Mouse (Mus musculus): ENCODE measurements around the gene Lypd6. TPM values are rescaled to one million over a fixed set of nuclear protein-coding genes. Genes with fewer than 3 reads are reported as not detected.

The Lypd6 gene
- polyA plus RNA-seq, 1 experiment: 0.29 TPM

DNA sequence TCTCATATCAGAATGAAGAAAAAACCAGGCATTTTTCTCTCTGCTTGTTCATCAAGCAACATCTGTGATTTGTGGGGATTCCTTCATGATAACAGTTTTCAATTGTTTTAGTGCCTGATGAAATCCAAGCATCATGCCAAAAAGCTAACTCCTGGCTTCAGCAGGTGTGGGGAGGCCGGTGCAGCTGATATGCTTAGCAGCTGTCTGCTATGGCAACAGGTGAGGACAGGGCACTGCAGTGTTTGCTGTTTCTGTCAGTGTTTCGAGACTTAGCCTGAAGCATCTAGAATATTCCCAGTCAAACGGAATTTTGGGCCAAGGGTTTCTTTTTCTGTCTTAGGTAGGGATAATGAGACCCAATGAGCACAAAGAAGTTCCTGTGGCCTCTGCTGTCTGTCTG, 39.4 kb downstream of the Lypd6 start:
- no peak for DNase-seq (ENCODE audit: low read depth, low spot score)
- 52% methylated on average over 3 of the region's 3 CpGs for WGBS

DNA sequence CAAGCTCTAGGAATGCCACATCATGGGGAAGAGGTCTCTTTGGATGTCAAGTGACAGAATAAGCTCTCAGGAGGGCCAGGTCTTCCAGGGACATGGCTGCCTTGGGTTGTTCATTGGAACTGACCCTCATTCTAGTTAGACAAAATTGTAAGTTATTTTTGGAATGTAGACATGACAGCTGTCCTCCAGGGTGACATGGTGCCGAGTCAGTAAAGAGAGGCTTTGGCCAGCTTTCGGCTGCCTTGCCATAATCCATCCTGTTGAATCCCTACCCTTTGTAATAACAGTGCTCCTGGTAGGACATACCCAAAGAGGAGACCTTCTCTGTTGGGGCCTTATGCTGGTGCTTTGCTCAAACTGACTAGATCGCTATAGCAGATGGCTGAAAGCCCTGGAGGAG, 39.8 kb downstream of the Lypd6 start:
- 97% methylated on average over 3 of the region's 3 CpGs for WGBS
- DNase-seq (ENCODE audit: low read depth, low spot score): no peak

DNA sequence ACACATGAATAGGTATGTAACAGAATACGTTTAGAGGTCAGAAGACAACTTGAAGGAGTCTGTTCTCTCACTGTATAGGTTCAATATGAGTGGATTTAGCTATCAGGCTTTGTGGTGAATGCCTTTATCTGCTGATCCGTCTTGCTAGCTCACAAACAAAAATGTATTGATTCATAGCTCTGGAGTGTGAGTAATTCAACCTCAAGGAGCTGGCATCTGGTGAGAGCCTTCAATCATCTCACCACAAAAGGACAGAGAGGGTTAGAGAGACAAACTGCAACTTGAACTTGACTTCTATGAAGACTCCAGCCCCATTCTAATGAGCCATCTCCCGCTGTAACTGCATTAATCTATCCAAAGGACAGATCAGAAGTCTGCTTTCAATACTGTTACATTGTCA, 40.6 kb downstream of the Lypd6 start:
- WGBS: 87% methylated on average over 3 of the region's 3 CpGs
- DNase-seq (ENCODE audit: low read depth, low spot score): no peak

DNA sequence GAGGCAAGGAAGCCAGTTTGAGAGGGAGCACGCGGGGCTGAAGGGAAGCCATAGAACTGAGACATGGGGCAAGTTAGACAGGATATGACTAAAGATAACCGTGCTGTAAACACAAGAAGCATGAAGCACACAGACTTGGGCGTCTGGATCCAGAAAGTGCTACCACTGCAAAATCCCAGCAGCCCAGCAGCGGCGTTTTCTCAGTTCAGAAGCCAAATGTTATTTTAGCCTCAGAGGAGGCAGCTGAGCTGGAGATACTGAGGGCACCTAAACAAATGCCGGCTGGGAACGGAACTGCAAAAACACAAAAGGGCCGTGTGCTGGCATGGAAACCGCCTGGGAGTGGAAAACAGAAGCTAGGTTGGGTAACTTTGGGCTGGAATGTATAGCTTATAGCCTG, 43.9 kb downstream of the Lypd6 start:
- no peak for DNase-seq (ENCODE audit: low read depth, low spot score)
- 55% methylated on average over 10 of the region's 10 CpGs for WGBS

DNA sequence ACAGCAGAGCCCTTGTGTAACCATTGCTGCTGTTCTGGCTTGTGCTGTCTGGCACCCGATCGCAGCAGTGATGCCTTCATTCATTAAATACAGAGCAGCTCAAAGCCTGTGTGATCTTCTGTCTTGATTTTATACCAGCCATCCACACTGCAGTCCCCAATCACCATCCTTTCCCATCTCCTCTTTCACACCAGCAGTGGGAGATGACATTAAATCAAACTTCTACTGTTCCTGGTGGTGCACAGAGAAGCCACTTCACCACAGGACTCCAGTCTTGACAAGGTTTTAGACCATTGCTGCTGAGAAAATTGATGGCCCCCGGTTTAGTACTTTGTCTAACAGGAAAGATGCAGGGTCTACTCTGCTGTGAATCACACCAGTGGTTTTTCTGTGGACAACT, 44.9 kb downstream of the Lypd6 start:
- no peak for DNase-seq (ENCODE audit: low read depth, low spot score)
- WGBS: 95% methylated on average over 3 of the region's 3 CpGs

DNA sequence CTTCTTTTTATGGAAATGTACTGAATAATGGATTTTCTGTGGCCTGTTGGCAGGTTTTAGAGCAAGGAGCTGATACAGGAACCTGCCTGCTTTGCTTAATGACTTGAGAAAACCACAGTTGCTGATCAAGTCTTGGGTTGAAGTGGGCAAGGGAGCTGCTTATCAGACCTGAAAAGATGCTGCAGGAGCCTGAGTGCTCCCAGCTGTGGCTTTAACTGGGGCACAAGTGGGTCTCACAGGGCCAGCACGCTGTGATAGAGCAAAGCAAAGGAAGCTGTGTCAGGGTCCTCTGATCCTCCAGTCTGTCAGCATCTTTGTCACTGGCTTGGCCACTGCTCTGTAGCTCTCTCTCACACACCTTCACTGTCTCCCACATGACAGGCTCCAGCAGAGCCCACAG, 45.4 kb downstream of the Lypd6 start:
- WGBS: 70% methylated on average over 1 of the region's 1 CpGs
- DNase-seq (ENCODE audit: low read depth, low spot score): no peak

DNA sequence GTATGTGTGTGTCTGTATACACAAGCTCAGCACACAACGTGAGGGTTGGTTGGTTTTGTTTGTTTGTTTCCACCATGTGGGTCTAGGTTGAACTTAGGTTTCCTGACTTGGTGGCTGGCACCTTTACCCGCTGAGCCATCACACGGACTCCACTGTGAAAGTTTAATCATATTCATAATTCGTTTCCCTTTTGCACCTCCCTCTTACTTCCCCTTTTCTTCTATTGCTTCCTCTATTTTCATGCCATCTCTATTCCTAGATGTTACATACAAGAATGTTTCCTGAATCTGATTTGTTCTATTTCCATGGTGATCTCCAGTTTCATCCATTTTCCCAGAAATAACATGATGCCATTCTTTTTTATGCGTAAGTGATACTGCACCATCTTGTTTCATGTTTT, 46.2 kb downstream of the Lypd6 start:
- WGBS: 80% methylated on average over 5 of the region's 5 CpGs
- DNase-seq (ENCODE audit: low read depth, low spot score): no peak

DNA sequence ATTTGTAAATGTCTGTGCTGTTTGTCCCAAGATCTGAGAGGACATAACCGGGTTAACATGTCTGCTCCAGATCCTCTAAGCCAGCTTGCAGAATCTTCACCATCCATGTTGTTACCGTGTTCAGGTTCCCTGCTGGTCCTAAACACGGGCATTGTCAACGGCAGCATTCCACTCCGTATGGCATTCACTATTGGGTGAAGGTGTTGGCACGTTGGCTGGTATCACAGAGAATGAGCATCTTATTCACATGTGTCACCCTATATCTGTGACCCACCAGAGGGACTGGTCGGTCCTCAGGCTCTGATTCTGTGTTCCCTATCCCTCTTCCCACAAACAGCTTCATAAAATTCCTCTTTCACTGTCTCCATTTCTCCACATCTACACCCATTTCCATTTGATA, 52.9 kb downstream of the Lypd6 start:
- no peak for DNase-seq (ENCODE audit: low read depth, low spot score)
- WGBS: 93% methylated on average over 7 of the region's 7 CpGs

DNA sequence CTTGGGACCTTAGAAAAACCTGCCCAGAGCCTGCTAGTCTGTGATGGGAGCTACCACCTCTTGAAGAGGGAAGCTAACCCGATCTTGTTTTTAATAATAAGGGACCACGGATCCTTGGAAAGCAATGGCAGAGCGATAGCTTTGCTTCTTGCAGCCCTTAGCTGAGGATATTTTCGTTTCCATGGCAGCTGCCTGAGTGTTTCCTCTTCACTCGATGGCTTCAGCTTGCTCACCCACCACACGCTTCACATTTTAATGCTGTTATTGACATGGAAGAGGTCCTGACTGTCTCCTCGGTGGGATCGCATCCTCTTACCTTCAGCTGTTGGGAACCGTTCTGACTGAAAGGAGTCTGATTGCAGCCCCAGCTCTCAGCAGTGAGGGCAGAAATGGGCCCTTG, 54.6 kb downstream of the Lypd6 start:
- DNase-seq (ENCODE audit: low read depth, low spot score): no peak
- WGBS: 85% methylated on average over 9 of the region's 9 CpGs

DNA sequence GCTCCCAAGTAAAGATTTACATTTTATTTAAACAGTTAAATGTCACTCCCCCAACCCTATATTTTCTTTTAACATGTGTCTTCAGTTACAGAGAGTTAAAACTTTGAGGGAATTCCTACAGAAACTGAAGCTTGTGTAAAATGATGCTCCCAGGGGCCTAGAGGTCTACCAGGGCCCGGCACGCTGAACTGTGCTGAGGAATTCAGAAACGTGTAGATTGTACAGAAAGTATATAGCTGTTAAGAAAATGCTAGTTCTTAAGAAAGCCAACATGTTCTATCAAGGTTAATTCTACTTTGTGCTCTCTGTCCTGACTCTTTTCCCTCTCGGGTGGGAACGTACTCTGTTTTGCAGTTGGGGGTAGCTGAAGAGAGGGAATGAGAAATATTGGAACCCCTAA, 57.1 kb downstream of the Lypd6 start:
- 84% methylated on average over 5 of the region's 5 CpGs for WGBS
- no peak for DNase-seq (ENCODE audit: low read depth, low spot score)

DNA sequence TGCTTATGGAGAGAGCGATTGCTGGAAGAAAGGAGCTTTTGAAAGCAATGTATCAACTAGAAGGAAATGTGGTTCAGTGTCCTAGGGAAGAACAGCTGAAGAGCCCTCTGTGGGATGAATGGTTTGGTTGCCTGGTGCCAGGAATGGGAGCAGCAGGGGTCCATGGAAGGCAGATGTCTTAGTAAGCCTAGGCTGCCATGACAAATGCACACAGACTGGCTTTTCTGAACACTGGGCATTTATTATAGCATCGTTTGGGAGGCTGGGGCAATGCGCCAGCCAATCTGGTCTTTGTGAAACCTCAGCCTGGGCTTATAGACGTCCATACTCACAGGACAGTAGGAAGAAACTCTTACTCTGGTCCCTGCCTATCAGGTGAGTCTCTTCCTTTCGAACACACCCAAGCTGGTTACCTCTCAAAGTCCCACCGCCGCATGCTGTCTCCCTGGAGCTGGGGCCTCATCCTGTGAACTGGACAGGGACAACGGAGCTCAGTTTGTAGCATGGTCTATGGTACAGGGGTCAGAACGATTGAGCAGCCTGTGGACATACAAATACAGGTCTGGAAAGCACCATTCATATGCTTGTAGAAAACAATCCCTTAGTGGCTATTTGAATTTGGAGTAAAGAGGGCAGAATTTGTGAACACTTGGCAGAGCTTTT, 61.4 kb downstream of the Lypd6 start:
- WGBS: 74% methylated on average over 9 of the region's 9 CpGs
- DNase-seq (ENCODE audit: low read depth, low spot score): no peak

DNA sequence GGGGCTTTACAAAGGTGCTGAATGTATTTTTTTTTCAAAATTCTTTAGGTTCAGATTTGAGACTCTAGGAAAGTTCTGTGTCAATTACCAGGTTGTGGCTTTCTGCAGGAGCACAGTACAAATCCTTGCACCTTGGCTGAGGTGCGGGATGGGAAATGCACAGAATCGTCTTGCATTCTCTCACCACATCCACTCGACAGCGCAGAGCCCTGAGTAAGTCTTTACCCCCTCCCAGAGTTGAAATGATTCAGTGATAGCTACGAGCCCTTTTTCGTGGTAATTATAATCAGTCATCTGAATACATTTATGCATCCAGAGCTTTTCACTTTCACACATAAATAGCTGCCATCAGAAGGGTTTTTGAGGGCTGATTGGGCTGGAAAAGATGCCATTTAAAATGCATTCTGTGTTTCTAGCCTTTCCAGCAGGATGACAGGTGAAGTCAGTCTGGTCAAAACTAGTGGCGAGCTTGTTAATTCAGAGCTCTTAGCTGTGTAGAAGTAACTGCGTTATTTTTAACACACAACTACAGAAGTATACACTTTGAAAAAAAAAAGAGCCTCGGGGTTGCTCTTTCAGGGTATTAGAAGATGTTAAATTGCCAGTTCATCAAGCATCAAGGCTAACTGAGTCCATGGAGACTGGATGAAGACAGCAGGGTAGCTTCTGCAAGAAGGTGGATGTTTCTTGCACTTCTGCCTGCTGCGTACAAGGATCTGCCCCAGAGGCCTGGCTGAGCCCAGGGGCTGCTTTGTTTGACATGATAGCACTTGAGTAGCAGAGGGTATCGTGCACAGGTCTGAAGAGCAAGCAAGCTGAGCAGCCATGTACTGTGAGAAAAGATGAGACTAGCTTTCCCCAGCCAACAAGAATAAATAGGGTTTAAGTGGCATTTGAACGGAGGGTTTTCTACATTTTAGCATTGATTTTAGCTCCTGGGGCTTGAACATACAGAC, 62.4 kb downstream of the Lypd6 start:
- 83% methylated on average over 12 of the region's 12 CpGs for WGBS
- DNase-seq (ENCODE audit: low read depth, low spot score): no peak

DNA sequence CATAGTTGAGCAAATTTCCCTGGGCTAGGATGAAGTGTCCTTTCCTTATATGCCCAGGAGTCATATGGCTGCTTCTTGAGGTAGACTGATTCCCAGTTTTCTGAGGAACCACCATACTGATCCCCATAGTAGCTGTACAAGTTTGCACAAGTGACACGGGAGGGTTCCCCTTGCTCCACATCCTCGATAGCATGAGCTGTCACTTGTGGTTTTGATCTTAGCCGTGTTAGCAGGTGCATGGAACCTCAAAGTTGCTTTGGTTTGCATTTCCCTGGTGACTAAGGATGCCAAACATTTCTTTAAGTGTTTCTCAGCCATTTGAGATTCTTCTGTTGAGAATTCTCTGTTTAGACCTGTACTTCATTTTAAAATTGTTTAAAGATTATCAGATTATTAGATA, 64.4 kb downstream of the Lypd6 start:
- no peak for DNase-seq (ENCODE audit: low read depth, low spot score)
- WGBS: 74% methylated on average over 3 of the region's 3 CpGs

DNA sequence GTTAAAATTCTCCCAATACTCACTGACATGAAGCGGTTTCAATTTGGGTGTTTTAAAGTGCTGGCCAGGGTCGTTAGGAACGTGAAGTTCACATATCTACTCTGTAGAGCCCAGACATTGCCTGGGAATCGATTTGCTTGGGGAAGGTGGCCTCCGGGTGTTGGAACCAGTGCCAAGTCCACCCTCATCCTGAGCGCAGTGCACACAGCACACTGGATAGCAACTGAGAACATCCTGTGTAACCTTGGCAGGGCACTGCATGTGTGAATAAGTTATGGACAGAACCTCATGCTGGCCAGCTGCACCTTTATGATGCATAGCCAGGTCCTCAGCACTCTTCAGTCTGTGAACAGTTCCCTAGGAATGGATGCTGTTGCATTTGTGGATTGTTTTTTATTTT, 77.4 kb downstream of the Lypd6 start:
- WGBS: 66% methylated on average over 6 of the region's 6 CpGs
- DNase-seq (ENCODE audit: low read depth, low spot score): no peak

DNA sequence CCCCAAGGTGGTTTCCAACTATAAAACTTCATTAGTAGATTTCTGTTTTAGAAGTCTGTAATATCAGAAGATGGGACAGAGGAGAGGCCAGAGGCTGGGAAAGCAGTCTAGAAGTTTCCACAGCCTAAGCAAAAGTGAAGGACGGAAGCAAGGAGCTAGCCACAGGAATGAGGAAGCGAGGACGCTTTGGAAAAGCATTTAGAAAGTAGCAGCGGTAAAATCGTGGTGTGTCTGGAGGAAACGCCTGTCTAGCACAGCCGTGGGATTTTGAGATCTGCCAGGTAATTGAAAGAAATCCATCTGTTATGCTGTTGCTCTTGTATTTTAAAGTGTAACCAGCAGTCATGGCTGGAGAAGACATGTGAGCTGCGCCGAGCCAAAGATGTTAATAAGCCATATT, 81.1 kb downstream of the Lypd6 start:
- WGBS: 68% methylated on average over 9 of the region's 9 CpGs
- DNase-seq (ENCODE audit: low read depth, low spot score): no peak

DNA sequence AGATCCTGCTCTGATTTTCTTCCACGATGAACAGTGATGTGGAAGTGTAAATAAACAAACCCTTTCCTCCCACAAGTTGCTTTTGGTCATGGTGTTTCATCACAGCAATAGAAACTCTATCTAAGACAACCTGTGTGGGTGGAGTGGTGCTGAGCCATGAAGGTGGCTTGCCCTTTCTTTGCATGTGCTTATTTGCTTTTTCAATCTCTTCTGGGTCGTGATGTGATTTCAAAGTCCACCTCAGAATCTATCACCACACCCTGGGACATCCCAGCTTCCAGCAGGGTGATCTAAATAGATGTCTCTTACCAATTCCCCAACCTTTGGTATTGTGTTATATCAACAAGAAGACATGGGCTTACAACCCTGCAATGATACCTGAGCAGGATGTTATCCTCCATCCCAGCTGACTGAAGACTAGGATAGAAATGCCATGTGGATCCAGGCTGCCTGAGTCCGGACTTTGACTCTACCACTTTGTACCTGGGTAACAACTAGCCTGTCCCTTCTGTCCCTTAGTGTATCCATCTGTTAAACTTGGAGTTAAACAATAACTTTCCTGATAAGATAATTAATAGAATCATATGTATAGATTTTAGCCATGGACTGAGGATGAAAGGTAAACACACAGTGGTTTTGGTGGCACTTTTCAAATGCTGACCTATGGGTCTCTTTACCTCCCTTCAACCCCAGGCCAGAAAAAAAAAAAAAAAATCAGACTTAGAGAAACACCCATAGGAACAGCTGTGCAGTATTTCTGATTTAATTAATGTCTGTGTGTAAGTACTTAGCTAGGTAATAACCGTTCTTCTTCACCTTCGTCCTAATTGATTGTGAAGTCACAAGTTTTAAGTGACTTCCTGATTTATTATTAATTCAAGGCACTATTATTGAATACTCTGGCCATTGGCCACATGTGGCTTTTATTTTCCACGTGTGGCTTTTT, 83.3 kb downstream of the Lypd6 start:
- no peak for DNase-seq (ENCODE audit: low read depth, low spot score)
- 62% methylated on average over 6 of the region's 6 CpGs for WGBS

DNA sequence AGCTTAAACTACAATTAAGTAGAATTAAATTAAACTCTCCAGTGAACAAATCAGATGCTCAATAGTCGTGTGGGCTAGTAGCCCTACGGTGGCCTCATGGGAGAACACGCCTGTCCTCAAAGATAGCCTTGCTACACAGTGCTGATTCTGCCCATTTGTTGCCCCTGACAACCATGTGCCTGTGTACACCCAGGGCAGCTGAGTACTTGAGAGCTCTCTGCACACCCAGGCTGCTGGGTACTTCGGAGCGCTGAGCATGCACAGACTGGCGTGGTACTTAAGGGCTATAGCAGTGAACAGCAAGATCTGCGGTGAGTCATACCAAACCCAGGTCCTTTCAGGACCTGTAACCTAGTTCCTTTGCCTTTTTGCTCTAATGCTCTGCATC, 84.0 kb downstream of the Lypd6 start:
- WGBS: 75% methylated on average over 7 of the region's 7 CpGs
- DNase-seq (ENCODE audit: low read depth, low spot score): no peak

DNA sequence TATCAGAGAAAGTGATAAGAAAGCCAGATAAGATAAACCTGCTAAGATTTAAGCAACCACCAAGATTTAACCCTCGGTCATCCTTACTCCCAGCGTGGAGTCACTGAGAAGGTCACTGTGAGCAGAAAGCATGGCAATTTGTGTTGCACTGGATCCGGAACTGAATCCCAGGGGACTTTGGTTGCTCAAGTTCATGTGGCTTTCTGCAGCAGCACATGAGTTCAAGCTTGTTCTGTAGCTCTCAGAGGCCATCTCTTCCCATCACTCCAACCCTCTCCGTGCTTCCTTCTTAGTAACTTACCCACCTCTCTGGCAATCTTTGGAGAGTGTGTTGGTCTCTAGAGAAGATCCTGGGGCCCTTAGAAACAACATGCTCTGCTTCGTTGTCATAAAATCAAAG, 84.6 kb downstream of the Lypd6 start:
- WGBS: 75% methylated on average over 5 of the region's 5 CpGs
- no peak for DNase-seq (ENCODE audit: low read depth, low spot score)

DNA sequence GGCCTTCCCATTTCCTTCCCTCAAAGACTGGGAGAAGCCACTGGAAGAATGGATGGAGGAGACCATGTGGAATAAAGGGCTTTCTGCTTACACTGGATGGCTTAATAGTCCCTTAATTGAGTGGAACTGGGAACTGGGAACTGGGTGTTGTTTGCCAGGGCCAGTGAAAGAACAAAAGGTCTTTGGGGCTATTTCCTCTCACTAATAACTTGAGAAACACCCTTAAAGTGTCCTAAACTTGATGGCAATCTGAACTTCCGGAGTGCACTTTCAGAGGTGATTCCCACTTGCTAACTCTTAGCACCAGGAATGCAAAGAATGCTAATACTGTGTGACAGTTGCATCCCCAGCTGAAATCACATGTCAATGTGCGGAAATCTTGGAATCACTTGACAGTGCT, 85.2 kb downstream of the Lypd6 start:
- 81% methylated on average over 2 of the region's 2 CpGs for WGBS
- no peak for DNase-seq (ENCODE audit: low read depth, low spot score)

DNA sequence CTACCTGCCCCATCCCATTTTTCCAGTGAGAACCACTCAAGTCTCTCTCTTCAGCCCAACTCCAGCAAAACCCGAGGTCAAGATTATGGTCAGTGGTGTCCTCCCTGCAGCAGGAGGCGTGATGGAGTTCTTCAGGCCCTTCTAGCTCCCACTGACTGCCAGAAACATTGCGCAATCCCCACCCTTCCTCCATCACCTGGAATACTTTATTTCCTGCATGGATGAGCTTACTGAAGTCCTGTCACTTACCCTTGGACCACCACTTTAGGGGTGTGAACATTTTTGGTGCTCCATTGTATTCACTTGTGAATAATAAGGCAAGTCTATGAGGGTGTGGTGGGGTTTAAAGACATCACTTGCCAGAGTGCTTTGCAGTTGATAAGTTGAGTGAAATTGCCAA, 85.7 kb downstream of the Lypd6 start:
- DNase-seq (ENCODE audit: low read depth, low spot score): no peak
- 82% methylated on average over 3 of the region's 3 CpGs for WGBS
